In the genomic region with DNA sequence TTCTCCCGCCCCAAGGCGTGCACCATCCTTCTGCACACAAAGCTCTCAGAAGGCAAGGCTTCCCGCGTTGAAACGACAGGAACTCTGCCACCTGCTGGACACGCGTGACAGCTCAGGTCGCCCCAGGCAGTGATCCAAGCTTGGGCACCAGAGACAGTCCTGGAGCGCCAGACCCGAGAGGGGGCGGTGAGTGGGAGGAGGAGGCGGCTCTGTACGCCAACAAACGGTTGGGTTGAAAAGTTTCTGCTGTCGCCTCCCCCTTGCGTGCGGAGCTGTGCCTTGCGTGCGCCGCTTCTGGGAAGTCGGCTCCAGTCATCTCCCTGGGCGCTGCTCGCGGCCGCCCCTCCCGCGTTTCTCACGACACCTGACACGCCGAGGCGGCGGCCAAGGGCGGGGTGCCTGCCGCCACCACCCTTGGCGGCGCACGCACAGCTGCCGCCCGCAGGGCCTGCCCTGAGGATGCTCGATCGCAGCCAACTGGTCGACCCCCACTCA, we compare ENCODE assay signal across 8 mouse cellular contexts. TPM values are rescaled to one million over a fixed set of nuclear protein-coding genes. Genes with fewer than 3 reads are reported as not detected.
DNase-seq lines count a peak whose midpoint lies in the region; ATAC-seq and TF ChIP-seq lines count a peak whose summit lies in the region.

No protein-coding gene starts in this region.

- no peaks in the 10 kb centered on the region for H3K36me3 ChIP-seq in MEL (ENCODE audit: control insufficient read depth in 1 of 2, insufficient read depth in 2 of 2, low read length in 2 of 2)
- no peaks in the 10 kb centered on the region for H3K36me3 ChIP-seq in hindbrain, embryonic 12.5 days
- H3K36me3 ChIP-seq in lung, postnatal 0 days (ENCODE audit: insufficient read depth, low read length), result no peaks in the 10 kb centered on the region

- no peak overlapping the region for H3K9ac ChIP-seq in MEL (ENCODE audit: control insufficient read depth, low read depth, low read length, poor library complexity, severe bottlenecking)
- H3K9ac ChIP-seq in hindbrain, embryonic 12.5 days, result peak overlapping the region; percentile 49
- 0 out of 2 replicates have a peak overlapping the region, but pooled peaks have one; percentile 1 for H3K9ac ChIP-seq in lung, postnatal 0 days (replicated peaks; ENCODE audit: low read depth)

- no peaks in the 10 kb centered on the region for H3K9me3 ChIP-seq in MEL (replicated peaks; ENCODE audit: insufficient read depth, low read length)
- no peaks in the 10 kb centered on the region for H3K9me3 ChIP-seq in hindbrain, embryonic 12.5 days (replicated peaks)
- H3K9me3 ChIP-seq in lung, postnatal 0 days (ENCODE audit: low read length), result no peaks in the 10 kb centered on the region

- H3K27me3 ChIP-seq in MEL (ENCODE audit: control insufficient read depth in 1 of 2, insufficient read depth in 2 of 2, low read length in 2 of 2), result peaks cover 0 to 2% of the 10 kb centered on the region in 2 experiments; a peak in 1 of 4 replicates
- H3K27me3 ChIP-seq in hindbrain, embryonic 12.5 days, result peaks cover 51% of the 10 kb centered on the region
- H3K27me3 ChIP-seq in lung, postnatal 0 days (replicated peaks; ENCODE audit: insufficient read depth, low read length), result peaks cover 29% of the 10 kb centered on the region

- H3K79me2 ChIP-seq in MEL (ENCODE audit: control insufficient read depth, insufficient read depth, low read length, poor library complexity), result no peaks in the 10 kb centered on the region

- under 1% methylated on average over 40 of the region's 42 CpGs for WGBS in hindbrain, embryonic 12.5 days
- 0% methylated on average over 39 of the region's 42 CpGs for WGBS in lung, postnatal 0 days

- TF ChIP-seq POLR2A in MEL (IDR thresholded peaks at IDR 0.05; ENCODE audit: control insufficient read depth in 1 of 2, insufficient read depth in 1 of 2, low read depth in 1 of 2, low read length in 2 of 2, poor library complexity in 1 of 2), result no peak

- TF ChIP-seq RAD21 in MEL (IDR thresholded peaks at IDR 0.05; ENCODE audit: low read depth, low read length), result no peak

- no peak overlapping the region for H3K4me3 ChIP-seq in MEL (ENCODE audit: control insufficient read depth in 1 of 2, insufficient read depth in 1 of 2, low read depth in 2 of 2, low read length in 2 of 2)
- peak overlapping the region; percentile 41 for H3K4me3 ChIP-seq in hindbrain, embryonic 12.5 days
- peak overlapping the region; percentile 36 for H3K4me3 ChIP-seq in lung, postnatal 0 days (ENCODE audit: low read depth, low read length)

- TF ChIP-seq CTCF in MEL (IDR thresholded peaks at IDR 0.05 in 2 of 3, conservative IDR thresholded peaks at IDR 0.05 in 1 of 3; ENCODE audit: control insufficient read depth in 1 of 3, insufficient read depth in 1 of 3, low read depth in 2 of 3, low read length in 3 of 3, poor library complexity in 1 of 3, severe bottlenecking in 1 of 3), result peak in 2 of 3 experiments; percentile 6 to 39; a peak in 3 of 6 replicates
- peak; percentile 93 for TF ChIP-seq CTCF in lung, postnatal 0 days (IDR thresholded peaks at IDR 0.05)

- peak; percentile 2 for DNase-seq in MEL (ENCODE audit: low read depth, low spot score)
- DNase-seq in cerebellum, adult 8-10 months, result peak; percentile 67
- DNase-seq in frontal cortex, postnatal 10 days (ENCODE audit: low spot score in 2 of 2), result peak; percentile 68 to 82
- DNase-seq in layer of hippocampus, postnatal 10 days (ENCODE audit: low spot score in 2 of 2), result peak; percentile 89 to 92
- peak; percentile 94 for DNase-seq in lung, postnatal 0 days (ENCODE audit: low spot score)
- peak; percentile 91 for DNase-seq in ovary, postnatal 14 days (ENCODE audit: low spot score)
- DNase-seq in thymus, postnatal 10 days (ENCODE audit: low spot score in 2 of 2), result peak; percentile 81 to 90

- peak overlapping the region; percentile 73 for H3K4me2 ChIP-seq in hindbrain, embryonic 12.5 days (replicated peaks)
- H3K4me2 ChIP-seq in lung, postnatal 0 days (replicated peaks; ENCODE audit: low read depth, low read length), result peak overlapping the region; percentile 65

- no peaks in the 10 kb centered on the region for H3K4me1 ChIP-seq in MEL (ENCODE audit: control insufficient read depth in 1 of 2, insufficient read depth in 2 of 2, low read length in 2 of 2)
- peaks cover 28% of the 10 kb centered on the region for H3K4me1 ChIP-seq in hindbrain, embryonic 12.5 days
- H3K4me1 ChIP-seq in lung, postnatal 0 days (ENCODE audit: insufficient read depth, low read depth, low read length), result peaks cover 22% of the 10 kb centered on the region; the same call in 1 of the 2 replicates

- TF ChIP-seq EP300 in MEL (IDR thresholded peaks at IDR 0.05; ENCODE audit: low read depth in 1 of 2, low read length in 2 of 2), result no peak
- no peak for TF ChIP-seq EP300 in lung, postnatal 0 days (IDR thresholded peaks at IDR 0.05)

- no peak overlapping the region for H3K27ac ChIP-seq in MEL (ENCODE audit: control insufficient read depth, low read depth, low read length)
- H3K27ac ChIP-seq in hindbrain, embryonic 12.5 days, result 0 out of 2 replicates have a peak overlapping the region, but pooled peaks have one; percentile 5
- H3K27ac ChIP-seq in lung, postnatal 0 days (ENCODE audit: low read length), result no peak overlapping the region

- ATAC-seq in hindbrain, embryonic 12.5 days (ENCODE audit: low FRiP score), result peak; percentile 90
- ATAC-seq in lung, postnatal 0 days, result peak; percentile 92

TF ChIP-seq in MEL, 35 proteins besides CTCF, POLR2A, EP300 and RAD21:
- TF ChIP-seq RCOR1 (IDR thresholded peaks at IDR 0.05; ENCODE audit: low read depth, low read length), result no peak
- TF ChIP-seq TAL1 (IDR thresholded peaks at IDR 0.05; ENCODE audit: low read length), result no peak
- TF ChIP-seq MAX (IDR thresholded peaks at IDR 0.05; ENCODE audit: low read length), result no peak
- TF ChIP-seq SMC3 (IDR thresholded peaks at IDR 0.05; ENCODE audit: low read depth, low read length), result peak; percentile 16; the same call in 1 of the 2 replicates
- TF ChIP-seq ZNF384 (IDR thresholded peaks at IDR 0.05; ENCODE audit: low read depth, low read length), result no peak
- no peak for TF ChIP-seq ZMIZ1 (IDR thresholded peaks at IDR 0.05; ENCODE audit: low read depth, low read length)

RNA-seq across cellular contexts. Expression of gene Cyp1b1, which starts 0.8 kb away (rescaled TPM):
- total RNA-seq in MEL (2012; rRNA removed), result not detected in 2 replicates
- polyA plus RNA-seq in MEL (2012; ENCODE audit: insufficient read depth in 1 of 2, insufficient read length in 2 of 2, low read depth in 1 of 2, low replicate concordance in 2 of 2, missing spikeins in 1 of 2), result not detected
- 7.6 and 9.1 TPM in 2 replicates for polyA plus RNA-seq in hindbrain, embryonic 12.5 days (2016; fragmentation: Nextera tagmentation; extraction: Ambion mirVana)
- 1 to 10 TPM; 6.0 to 6.1 TPM for total RNA-seq in layer of hippocampus, postnatal 10 days (2021)
- polyA plus RNA-seq in lung, postnatal 0 days (2015; fragmentation: Nextera tagmentation; extraction: Ambion mirVana), result 1.7 and 1.9 TPM in 2 replicates

Comparison
In these comparisons a context has a peak if more than half of its experiments do, and no peak if none do; other contexts are left out.
1. DNase-seq: peak in every context shown above with its lines; median percentile 94 in lung, postnatal 0 days; 91 in ovary, postnatal 14 days; 90 in layer of hippocampus, postnatal 10 days; 86 in thymus, postnatal 10 days; 75 in frontal cortex, postnatal 10 days; 67 in cerebellum, adult 8-10 months; 2 in MEL.
2. H3K4me3 ChIP-seq: peak in hindbrain, embryonic 12.5 days (single experiment) and lung, postnatal 0 days (single experiment); none in MEL (0 of 2).